Mouse (Mus musculus): ENCODE measurements around the gene Dmrt1.
A peak's percentile ranks its signal among the peaks of the same experiment; 100 is the strongest.
"Not testable (repeated sequence)": the region's sequence is repeated elsewhere in the genome, so short reads cannot be mapped to it uniquely, and the experiment has no call there.

The Dmrt1 gene

GRCm38 (mm10) chr19:25505360-25506196 lies at the start of gene Dmrt1:
Gene Dmrt1 (plus strand): TSS chr19:25505618.
- peak in 1 of 2 experiments; percentile 26 for DNase-seq (ENCODE audit: low spot score in 2 of 2)

- no peak for DNase-seq (ENCODE audit: low spot score in 2 of 2)
These were observed 44.7 kb upstream of the Dmrt1 start for GRCm38 (mm10) chr19:25460760-25461159.

- no peak for DNase-seq (ENCODE audit: low spot score in 2 of 2)
These were observed 43.7 kb upstream of the Dmrt1 start for GRCm38 (mm10) chr19:25461553-25462320.

GRCm38 (mm10) chr19:25475806-25476205 lies 29.6 kb upstream of the Dmrt1 start:
- not testable (repeated sequence) for DNase-seq (ENCODE audit: low spot score in 2 of 2)

GRCm38 (mm10) chr19:25479152-25479669 lies 26.2 kb upstream of the Dmrt1 start:
- DNase-seq (ENCODE audit: low spot score in 2 of 2): no peak

GRCm38 (mm10) chr19:25480820-25481219 lies 24.6 kb upstream of the Dmrt1 start:
- DNase-seq (ENCODE audit: low spot score in 2 of 2): no peak

GRCm38 (mm10) chr19:25486561-25486960 lies 18.9 kb upstream of the Dmrt1 start:
- no peak for DNase-seq (ENCODE audit: low spot score in 2 of 2)

- DNase-seq (ENCODE audit: low spot score in 2 of 2): no peak
These were observed 18.1 kb upstream of the Dmrt1 start for GRCm38 (mm10) chr19:25487350-25487749.

- DNase-seq (ENCODE audit: low spot score in 2 of 2): no peak
These were observed 16.9 kb upstream of the Dmrt1 start for GRCm38 (mm10) chr19:25488546-25488945.

- no peak for DNase-seq (ENCODE audit: low spot score in 2 of 2)
These were observed 15.9 kb upstream of the Dmrt1 start for GRCm38 (mm10) chr19:25489546-25489945.

- DNase-seq (ENCODE audit: low spot score in 2 of 2): no peak
These were observed 8.0 kb upstream of the Dmrt1 start for GRCm38 (mm10) chr19:25497434-25497833.

- DNase-seq (ENCODE audit: low spot score in 2 of 2): no peak
These were observed 540 bp upstream of the Dmrt1 start for GRCm38 (mm10) chr19:25504878-25505277.

- DNase-seq (ENCODE audit: low spot score in 2 of 2): no peak
These were observed 1.2 kb downstream of the Dmrt1 start for GRCm38 (mm10) chr19:25506616-25507015.

- no peak for DNase-seq (ENCODE audit: low spot score in 2 of 2)
These were observed 9.6 kb downstream of the Dmrt1 start for GRCm38 (mm10) chr19:25514986-25515530.

- DNase-seq (ENCODE audit: low spot score in 2 of 2): no peak
These were observed 18.7 kb downstream of the Dmrt1 start for GRCm38 (mm10) chr19:25524156-25524555.

- no peak for DNase-seq (ENCODE audit: low spot score in 2 of 2)
These were observed 20.3 kb downstream of the Dmrt1 start for GRCm38 (mm10) chr19:25525726-25526125.

GRCm38 (mm10) chr19:25529673-25530072 lies 24.3 kb downstream of the Dmrt1 start:
- no peak for DNase-seq (ENCODE audit: low spot score in 2 of 2)

- peak; percentile 45 to 57 for DNase-seq (ENCODE audit: low spot score in 2 of 2)
These were observed 40.4 kb downstream of the Dmrt1 start for GRCm38 (mm10) chr19:25545714-25546340.

GRCm38 (mm10) chr19:25547086-25547643 lies 41.7 kb downstream of the Dmrt1 start:
- DNase-seq (ENCODE audit: low spot score in 2 of 2): no peak

GRCm38 (mm10) chr19:25550346-25550745 lies 44.9 kb downstream of the Dmrt1 start:
- DNase-seq (ENCODE audit: low spot score in 2 of 2): no peak

GRCm38 (mm10) chr19:25551053-25551452 lies 45.6 kb downstream of the Dmrt1 start:
- no peak for DNase-seq (ENCODE audit: low spot score in 2 of 2)
